Mouse (Mus musculus): ENCODE results near the gene Eef2kmt. TPM values are rescaled to one million over a fixed set of nuclear protein-coding genes. Genes with fewer than 3 reads are reported as not detected.

The Eef2kmt gene
- polyA plus RNA-seq, 1 experiment: 3.8 TPM

GRCm38 (mm10) chr16:5242355-5242754 is 13.4 kb downstream of the Eef2kmt start:
- no peak for TF ChIP-seq GATA1 (IDR thresholded peaks at IDR 0.05; ENCODE audit: low read length)

GRCm38 (mm10) chr16:5233418-5234313 is 22.1 kb downstream of the Eef2kmt start, which contains the start of gene Alg1:
Gene Alg1, plus strand, starts transcription at chr16:5233621.
- TF ChIP-seq GATA1 (IDR thresholded peaks at IDR 0.05; ENCODE audit: low read length): no peak

GRCm38 (mm10) chr16:5232982-5233381 is 22.8 kb downstream of the Eef2kmt start:
- no peak for TF ChIP-seq GATA1 (IDR thresholded peaks at IDR 0.05; ENCODE audit: low read length)

GRCm38 (mm10) chr16:5222140-5222539 is 33.6 kb downstream of the Eef2kmt start, which contains the start of gene AU021092:
Gene AU021092, minus strand, starts transcription at chr16:5222299.
- no peak for TF ChIP-seq GATA1 (IDR thresholded peaks at IDR 0.05; ENCODE audit: low read length)

- no peak for TF ChIP-seq GATA1 (IDR thresholded peaks at IDR 0.05; ENCODE audit: low read length)
Measured at GRCm38 (mm10) chr16:5221403-5221802, 34.4 kb downstream of the Eef2kmt start.

- TF ChIP-seq GATA1 (IDR thresholded peaks at IDR 0.05; ENCODE audit: low read length): no peak
Measured at GRCm38 (mm10) chr16:5217341-5218133, 38.2 kb downstream of the Eef2kmt start.

GRCm38 (mm10) chr16:5216686-5217085 is 39.1 kb downstream of the Eef2kmt start:
- TF ChIP-seq GATA1 (IDR thresholded peaks at IDR 0.05; ENCODE audit: low read length): no peak

GRCm38 (mm10) chr16:5214126-5214525 is 41.7 kb downstream of the Eef2kmt start:
- TF ChIP-seq GATA1 (IDR thresholded peaks at IDR 0.05; ENCODE audit: low read length): no peak

- TF ChIP-seq GATA1 (IDR thresholded peaks at IDR 0.05; ENCODE audit: low read length): no peak
Measured at GRCm38 (mm10) chr16:5212150-5212549, 43.6 kb downstream of the Eef2kmt start.

- TF ChIP-seq GATA1 (IDR thresholded peaks at IDR 0.05; ENCODE audit: low read length): no peak
Measured at GRCm38 (mm10) chr16:5210365-5210764, 45.4 kb downstream of the Eef2kmt start.

GRCm38 (mm10) chr16:5206051-5206450 is 49.7 kb downstream of the Eef2kmt start:
- no peak for TF ChIP-seq GATA1 (IDR thresholded peaks at IDR 0.05; ENCODE audit: low read length)

GRCm38 (mm10) chr16:5205431-5205970 is 50.3 kb downstream of the Eef2kmt start:
- no peak for TF ChIP-seq GATA1 (IDR thresholded peaks at IDR 0.05; ENCODE audit: low read length)

GRCm38 (mm10) chr16:5203668-5204433 is 51.9 kb downstream of the Eef2kmt start, which contains the start of gene Nagpa:
Gene Nagpa, minus strand, starts transcription at chr16:5204012.
- no peak for TF ChIP-seq GATA1 (IDR thresholded peaks at IDR 0.05; ENCODE audit: low read length)

- TF ChIP-seq GATA1 (IDR thresholded peaks at IDR 0.05; ENCODE audit: low read length): no peak
Measured at GRCm38 (mm10) chr16:5203200-5203599, 52.6 kb downstream of the Eef2kmt start.

- no peak for TF ChIP-seq GATA1 (IDR thresholded peaks at IDR 0.05; ENCODE audit: low read length)
Measured at GRCm38 (mm10) chr16:5202681-5203080, 53.1 kb downstream of the Eef2kmt start.

All from G1E-ER4 (cell line).